Mouse (Mus musculus): ENCODE data around the gene Patl2.

GRCm38 (mm10) chr2:122148242-122148917, 37.6 kb downstream of the Patl2 start:
- TF ChIP-seq CTCF (IDR thresholded peaks at IDR 0.05; ENCODE audit: low read depth): no peak
- TF ChIP-seq EP300 (IDR thresholded peaks at IDR 0.05; ENCODE audit: low read depth): no peak

Measured in heart, postnatal 0 days (tissue).